Mouse (Mus musculus): ENCODE measurements at regions not wholly inside any gene's neighbourhood (a gene's known extent, or its start where the extent isn't known, plus 50 kb on each side); places are given as distances from the start of the nearest gene placed in this dataset.

DNA sequence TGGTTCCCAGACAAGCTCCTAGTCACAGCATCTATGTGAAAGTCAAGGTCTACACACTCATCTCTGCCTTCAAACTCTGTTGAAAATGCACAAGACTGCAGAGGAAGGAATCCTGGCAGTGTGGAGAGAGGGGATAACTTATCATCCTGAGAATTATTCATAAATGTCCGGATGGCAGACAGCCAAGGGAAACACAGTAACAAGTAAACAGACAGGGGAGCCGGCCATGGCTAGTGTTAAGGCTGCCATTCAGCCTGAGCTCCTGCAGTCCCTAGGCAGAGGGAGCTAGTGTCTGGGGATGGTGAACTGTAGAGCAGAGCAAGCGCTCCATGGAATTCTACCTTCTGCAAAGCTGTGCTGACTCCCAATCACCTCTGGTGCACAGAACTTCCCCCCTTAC, 100.3 kb upstream of the Dazl start:
- no peak for DNase-seq
- Histone ChIP-seq H3K9ac (replicated peaks) (no peak overlapping the region), H3K4me3 (ENCODE audit: low read depth, low read length) (no peak overlapping the region), H3K36me3 (replicated peaks; ENCODE audit: insufficient read depth, low read length) (no peaks in the 10 kb centered on the region), H3K27me3 (ENCODE audit: insufficient read depth, low read length) (no peaks in the 10 kb centered on the region), H3K9me3 (ENCODE audit: low read length) (no peaks in the 10 kb centered on the region), H3K4me1 (ENCODE audit: insufficient read depth) (peaks cover 10% of the 10 kb centered on the region; the same call in 1 of the 2 replicates), H3K27ac (ENCODE audit: low read depth) (no peak overlapping the region), H3K4me2 (ENCODE audit: low read depth, low read length) (no peak overlapping the region)
- TF ChIP-seq CTCF (IDR thresholded peaks at IDR 0.05; ENCODE audit: low read depth) (no peak), EP300 (IDR thresholded peaks at IDR 0.05; ENCODE audit: low read depth) (no peak)
- no peak for ATAC-seq
- WGBS (ENCODE audit: insufficient replicate concordance): 69% methylated on average over 3 of the region's 3 CpGs

DNA sequence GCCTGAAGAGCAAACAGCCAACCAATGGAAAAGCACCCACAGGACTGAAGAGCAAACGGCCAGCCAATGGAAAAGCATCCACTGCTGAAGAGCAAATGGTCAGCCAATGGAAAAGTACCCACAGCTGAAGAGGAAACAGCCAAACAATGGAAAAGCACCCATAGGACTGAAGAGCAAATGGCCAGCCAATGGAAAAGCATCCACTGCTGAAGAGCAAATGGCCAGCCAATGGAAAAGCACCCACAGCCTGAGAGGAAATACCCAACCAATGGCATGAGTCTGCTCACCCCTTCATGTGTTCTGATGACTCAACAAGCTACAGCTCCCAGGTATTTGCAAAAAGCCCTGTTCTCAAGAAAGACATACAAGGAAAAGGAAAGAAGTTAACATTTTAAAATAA, 101.4 kb upstream of the Dazl start:
- H3K36me3 ChIP-seq (replicated peaks; ENCODE audit: insufficient read depth, low read length): no peaks in the 10 kb centered on the region
- WGBS (ENCODE audit: insufficient replicate concordance): 76% methylated on average over 1 of the region's 1 CpGs
- H3K9me3 ChIP-seq (ENCODE audit: low read length): no peaks in the 10 kb centered on the region
- H3K27ac ChIP-seq (ENCODE audit: low read depth): no peak overlapping the region
- TF ChIP-seq CTCF (IDR thresholded peaks at IDR 0.05; ENCODE audit: low read depth) (no peak), EP300 (IDR thresholded peaks at IDR 0.05; ENCODE audit: low read depth) (no peak)
- no peak overlapping the region for H3K4me2 ChIP-seq (ENCODE audit: low read depth, low read length)
- no peak for ATAC-seq
- no peaks in the 10 kb centered on the region for H3K27me3 ChIP-seq (ENCODE audit: insufficient read depth, low read length)
- no peak for DNase-seq
- H3K4me1 ChIP-seq (ENCODE audit: insufficient read depth): peaks cover 5% of the 10 kb centered on the region; the same call in 1 of the 2 replicates
- no peak overlapping the region for H3K9ac ChIP-seq (replicated peaks)
- H3K4me3 ChIP-seq (ENCODE audit: low read depth, low read length): no peak overlapping the region

DNA sequence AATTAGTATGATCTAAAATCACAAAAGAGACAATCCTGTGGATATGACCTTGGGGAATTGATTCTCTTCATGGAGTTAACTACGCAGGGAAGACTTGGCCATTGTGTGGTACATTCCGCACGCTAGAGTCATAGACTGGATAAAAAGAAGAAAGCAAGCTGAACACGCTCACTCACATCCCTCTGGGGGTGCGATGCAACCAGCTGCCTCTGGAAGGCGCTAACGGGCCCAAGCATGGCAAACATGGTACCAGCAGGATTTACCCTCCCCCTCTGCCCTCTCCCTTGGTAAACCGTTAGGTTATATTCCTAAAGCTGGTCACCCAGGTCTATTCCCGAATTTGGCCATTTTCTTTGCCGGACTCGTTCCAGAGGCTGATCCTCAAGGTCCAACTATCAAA, 102.2 kb upstream of the Dazl start:
- Histone ChIP-seq H3K9me3 (ENCODE audit: low read length) (no peaks in the 10 kb centered on the region), H3K4me2 (ENCODE audit: low read depth, low read length) (no peak overlapping the region), H3K27me3 (ENCODE audit: insufficient read depth, low read length) (no peaks in the 10 kb centered on the region), H3K27ac (ENCODE audit: low read depth) (no peak overlapping the region), H3K36me3 (replicated peaks; ENCODE audit: insufficient read depth, low read length) (no peaks in the 10 kb centered on the region), H3K4me3 (ENCODE audit: low read depth, low read length) (no peak overlapping the region), H3K9ac (replicated peaks) (no peak overlapping the region), H3K4me1 (ENCODE audit: insufficient read depth) (peaks cover 5% of the 10 kb centered on the region; the same call in 1 of the 2 replicates)
- no peak for TF ChIP-seq EP300 (IDR thresholded peaks at IDR 0.05; ENCODE audit: low read depth)
- TF ChIP-seq CTCF (IDR thresholded peaks at IDR 0.05; ENCODE audit: low read depth): no peak
- 88% methylated on average over 11 of the region's 11 CpGs for WGBS (ENCODE audit: insufficient replicate concordance)
- no peak for DNase-seq
- no peak for ATAC-seq

DNA sequence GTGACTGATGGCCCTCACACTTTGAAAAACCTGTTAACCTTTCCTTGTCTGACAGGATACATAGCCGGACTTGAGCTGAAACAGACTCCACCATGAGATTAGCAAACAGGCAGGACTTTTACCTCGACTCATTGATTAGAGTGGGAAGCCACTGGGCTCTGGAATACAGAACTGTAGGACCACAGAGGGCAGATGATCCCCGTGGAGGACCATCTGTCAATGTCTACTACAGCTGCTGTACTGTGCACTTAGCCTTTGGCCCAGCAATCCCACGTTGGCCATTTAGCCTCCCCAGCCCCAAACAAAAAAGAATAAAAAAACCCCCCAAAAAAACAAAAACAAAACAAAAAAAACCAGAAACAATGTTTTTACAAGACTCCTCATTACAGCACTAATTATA, 103.9 kb upstream of the Dazl start:
- Histone ChIP-seq H3K9me3 (ENCODE audit: low read length) (no peaks in the 10 kb centered on the region), H3K9ac (replicated peaks) (no peak overlapping the region), H3K36me3 (replicated peaks; ENCODE audit: insufficient read depth, low read length) (no peaks in the 10 kb centered on the region), H3K27me3 (ENCODE audit: insufficient read depth, low read length) (no peaks in the 10 kb centered on the region), H3K4me1 (ENCODE audit: insufficient read depth) (peaks cover 5% of the 10 kb centered on the region; the same call in 1 of the 2 replicates), H3K4me2 (ENCODE audit: low read depth, low read length) (no peak overlapping the region), H3K27ac (ENCODE audit: low read depth) (no peak overlapping the region), H3K4me3 (ENCODE audit: low read depth, low read length) (no peak overlapping the region)
- 41% methylated on average over 4 of the region's 4 CpGs for WGBS (ENCODE audit: insufficient replicate concordance)
- DNase-seq: no peak
- TF ChIP-seq CTCF (IDR thresholded peaks at IDR 0.05; ENCODE audit: low read depth): no peak
- no peak for TF ChIP-seq EP300 (IDR thresholded peaks at IDR 0.05; ENCODE audit: low read depth)
- no peak for ATAC-seq

DNA sequence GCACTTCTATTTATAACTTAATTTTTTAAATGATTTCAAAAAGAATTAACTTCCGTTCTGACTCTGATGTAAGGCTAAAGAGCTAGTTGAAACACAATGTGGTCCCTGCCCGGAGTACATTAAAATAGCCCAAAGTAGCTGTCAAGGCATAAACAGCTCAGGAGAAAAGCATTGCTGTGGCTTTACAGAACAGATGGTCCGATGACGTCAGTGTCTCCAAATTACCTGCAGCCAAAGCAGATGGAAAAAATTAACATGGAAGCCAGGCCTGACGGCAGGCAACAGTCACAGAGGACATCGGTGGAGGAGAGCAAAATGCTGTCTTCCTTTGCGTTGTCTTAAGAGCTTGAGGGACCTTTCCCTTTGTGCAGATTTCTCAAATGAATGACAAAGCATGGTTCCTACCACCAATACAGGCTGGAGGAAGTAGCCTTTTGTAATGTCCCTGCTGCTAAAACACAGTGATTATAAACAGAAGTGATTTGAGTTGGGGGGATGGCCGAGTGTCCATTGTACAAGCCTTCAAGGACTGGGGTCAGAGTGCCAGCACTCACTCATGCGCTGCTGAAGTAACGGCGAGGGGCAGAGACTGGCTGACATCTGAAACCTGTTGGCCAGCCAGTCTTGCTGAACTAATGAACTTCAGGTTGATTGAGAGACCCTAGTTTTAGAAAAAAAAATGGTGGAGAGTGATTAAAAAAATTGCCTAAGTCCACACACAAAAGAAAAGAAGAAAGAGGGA, 101.8 kb upstream of the Plcl2 start:
- H3K4me2 ChIP-seq (ENCODE audit: low read depth, low read length): no peak overlapping the region
- no peak overlapping the region for H3K27ac ChIP-seq (ENCODE audit: low read depth)
- WGBS (ENCODE audit: insufficient replicate concordance): 76% methylated on average over 11 of the region's 11 CpGs
- no peak for DNase-seq
- no peaks in the 10 kb centered on the region; the same call in 1 of the 2 replicates for H3K4me1 ChIP-seq (ENCODE audit: insufficient read depth)
- H3K9me3 ChIP-seq (ENCODE audit: low read length): no peaks in the 10 kb centered on the region
- TF ChIP-seq CTCF (IDR thresholded peaks at IDR 0.05; ENCODE audit: low read depth) (no peak), EP300 (IDR thresholded peaks at IDR 0.05; ENCODE audit: low read depth) (no peak)
- H3K9ac ChIP-seq (replicated peaks): no peak overlapping the region
- no peaks in the 10 kb centered on the region for H3K36me3 ChIP-seq (replicated peaks; ENCODE audit: insufficient read depth, low read length)
- no peak overlapping the region for H3K4me3 ChIP-seq (ENCODE audit: low read depth, low read length)
- no peak for ATAC-seq
- no peaks in the 10 kb centered on the region for H3K27me3 ChIP-seq (ENCODE audit: insufficient read depth, low read length)

DNA sequence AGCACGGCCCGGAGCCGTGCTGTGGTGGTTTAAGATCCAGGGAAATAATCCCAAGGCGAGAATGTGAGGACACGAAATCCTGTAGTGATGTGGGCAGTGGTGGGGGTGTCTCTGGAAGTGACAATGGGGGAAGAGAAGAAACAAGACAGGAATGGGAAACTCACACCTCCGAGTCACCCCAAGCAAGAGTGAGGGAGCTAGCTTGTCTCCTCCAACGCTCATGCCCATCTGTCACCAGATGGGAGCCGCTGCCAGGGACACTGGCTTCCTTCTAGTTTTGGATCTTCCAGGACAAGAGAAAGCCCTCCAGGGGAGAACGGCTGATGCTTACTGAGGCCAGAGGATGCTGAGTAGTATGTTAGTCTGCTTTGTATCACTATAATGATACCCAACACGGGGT, 100.6 kb upstream of the Plcl2 start:
- 82% methylated on average over 10 of the region's 10 CpGs for WGBS (ENCODE audit: insufficient replicate concordance)
- Histone ChIP-seq H3K9me3 (ENCODE audit: low read length) (no peaks in the 10 kb centered on the region), H3K27me3 (ENCODE audit: insufficient read depth, low read length) (no peaks in the 10 kb centered on the region), H3K4me2 (ENCODE audit: low read depth, low read length) (no peak overlapping the region), H3K27ac (ENCODE audit: low read depth) (no peak overlapping the region), H3K9ac (replicated peaks) (no peak overlapping the region), H3K4me1 (ENCODE audit: insufficient read depth) (no peaks in the 10 kb centered on the region; the same call in 1 of the 2 replicates), H3K4me3 (ENCODE audit: low read depth, low read length) (no peak overlapping the region), H3K36me3 (replicated peaks; ENCODE audit: insufficient read depth, low read length) (no peaks in the 10 kb centered on the region)
- DNase-seq (no peak), ATAC-seq (no peak)
- TF ChIP-seq EP300 (IDR thresholded peaks at IDR 0.05; ENCODE audit: low read depth) (no peak), CTCF (IDR thresholded peaks at IDR 0.05; ENCODE audit: low read depth) (no peak)

All from liver, postnatal 0 days (tissue).